Mouse (Mus musculus) embryonic fibroblast, embryonic 13.5 days (primary cell): ENCODE results near the gene Sh2d3c.

ENCODE experiments used
- CTCF ChIP-seq: IDR thresholded peaks from 2 replicates; pipeline ENCODE4 v1.5.1; 2011; ENCODE audit warnings: mild to moderate bottlenecking, control low read depth, low read length, moderate library complexity, borderline replicate concordance; ENCODE audit not compliant: insufficient read depth
- POLR2A ChIP-seq: IDR thresholded peaks from 2 replicates; pipeline ENCODE4 v1.6.1; 2011; ENCODE audit warnings: low read depth, mild to moderate bottlenecking, control low read depth, low read length, moderate library complexity

DNA sequence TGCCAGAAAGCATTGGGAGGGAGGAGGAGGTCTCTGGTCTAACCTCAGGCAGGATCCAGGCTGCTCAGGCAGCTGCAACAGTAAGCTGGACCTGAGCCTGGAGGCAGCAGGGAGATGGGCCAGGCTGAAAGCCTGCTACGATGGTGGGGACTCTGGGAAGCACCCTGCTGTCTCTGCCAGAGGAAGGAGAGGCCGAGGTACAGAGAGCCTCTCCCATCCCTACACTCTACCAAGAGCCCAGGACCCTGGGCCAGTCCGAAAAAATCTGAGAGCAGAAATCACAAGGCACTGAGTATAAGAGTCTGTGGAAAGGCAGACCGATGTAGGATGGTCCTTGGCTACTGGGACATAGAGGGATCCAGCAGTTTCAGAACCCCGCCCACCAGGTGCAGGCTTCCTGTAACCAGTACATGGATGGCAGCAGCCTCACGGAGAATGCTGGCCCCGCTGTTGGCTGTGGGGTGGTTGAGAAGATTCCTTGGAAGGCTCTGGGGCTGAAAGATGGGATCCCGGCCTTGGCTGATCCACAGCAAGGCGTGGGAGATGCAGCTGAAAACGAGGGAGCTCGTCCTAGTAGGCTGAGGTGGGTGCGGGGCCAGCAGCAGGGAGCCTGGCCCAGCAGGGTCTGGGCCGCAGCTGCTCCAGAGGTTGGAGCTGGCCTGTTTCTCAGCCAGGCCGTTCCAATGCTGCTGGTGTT lies 38.0 kb upstream of the Sh2d3c start:
- no peak for TF ChIP-seq CTCF
- TF ChIP-seq POLR2A, result no peak
